Mouse (Mus musculus): ENCODE results near the gene Borcs8.

The Borcs8 gene

GRCm38 (mm10) chr8:70134086-70134485 lies 5.2 kb upstream of the Borcs8 start:
- no peak for DNase-seq (ENCODE audit: low spot score in 2 of 2)

DNA sequence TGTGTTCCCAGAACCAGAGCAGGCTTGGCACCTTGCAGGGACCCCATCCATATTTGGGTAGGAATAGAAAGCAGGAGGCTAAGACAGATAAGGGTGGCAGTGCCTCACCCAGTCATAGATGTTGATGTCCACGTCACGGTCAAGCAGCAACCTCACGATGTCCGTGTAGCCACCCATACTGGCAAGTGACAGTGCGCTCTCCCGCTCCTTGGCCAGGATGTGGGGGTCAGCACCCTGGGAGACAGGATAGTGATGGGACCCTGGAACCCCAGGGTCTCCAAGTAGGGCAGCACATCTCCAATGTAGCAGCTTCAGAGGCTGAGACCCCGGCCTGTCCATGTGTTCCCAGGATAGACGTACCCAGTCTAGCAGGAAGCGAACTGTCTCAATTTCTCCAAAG lies 4.4 kb upstream of the Borcs8 start:
- DNase-seq (ENCODE audit: low spot score in 2 of 2) = no peak

- DNase-seq (ENCODE audit: low spot score in 2 of 2) = no peak
Measured at GRCm38 (mm10) chr8:70136591-70136990, 2.7 kb upstream of the Borcs8 start.

GRCm38 (mm10) chr8:70137890-70138289 lies 1.4 kb upstream of the Borcs8 start:
- no peak for DNase-seq (ENCODE audit: low spot score in 2 of 2)

DNA sequence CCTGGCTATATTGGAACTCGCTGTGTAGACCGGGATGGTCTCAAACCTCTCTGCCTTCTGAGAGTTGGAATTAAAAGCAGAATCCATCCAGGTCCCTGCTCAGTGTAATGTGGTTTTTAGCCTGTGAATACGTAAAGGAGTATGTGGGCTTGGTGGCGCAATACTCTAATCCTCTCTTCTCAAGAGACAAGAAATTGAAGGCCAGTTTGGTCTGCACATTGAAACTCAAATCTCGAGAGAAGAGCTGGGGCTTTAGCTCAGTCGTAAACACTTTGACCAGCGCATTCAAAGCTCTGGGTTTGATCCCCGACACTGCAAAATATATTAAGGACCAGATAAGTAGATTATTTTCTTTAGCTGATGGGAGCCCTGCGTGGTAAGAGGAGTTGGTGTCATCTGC lies 682 bp downstream of the Borcs8 start:
- DNase-seq (ENCODE audit: low spot score in 2 of 2) = no peak

GRCm38 (mm10) chr8:70147678-70148607 lies 8.6 kb downstream of the Borcs8 start:
- DNase-seq (ENCODE audit: low spot score in 2 of 2) = no peak

- DNase-seq (ENCODE audit: low spot score in 2 of 2) = no peak
Measured at GRCm38 (mm10) chr8:70150158-70150557, 10.9 kb downstream of the Borcs8 start.

DNA sequence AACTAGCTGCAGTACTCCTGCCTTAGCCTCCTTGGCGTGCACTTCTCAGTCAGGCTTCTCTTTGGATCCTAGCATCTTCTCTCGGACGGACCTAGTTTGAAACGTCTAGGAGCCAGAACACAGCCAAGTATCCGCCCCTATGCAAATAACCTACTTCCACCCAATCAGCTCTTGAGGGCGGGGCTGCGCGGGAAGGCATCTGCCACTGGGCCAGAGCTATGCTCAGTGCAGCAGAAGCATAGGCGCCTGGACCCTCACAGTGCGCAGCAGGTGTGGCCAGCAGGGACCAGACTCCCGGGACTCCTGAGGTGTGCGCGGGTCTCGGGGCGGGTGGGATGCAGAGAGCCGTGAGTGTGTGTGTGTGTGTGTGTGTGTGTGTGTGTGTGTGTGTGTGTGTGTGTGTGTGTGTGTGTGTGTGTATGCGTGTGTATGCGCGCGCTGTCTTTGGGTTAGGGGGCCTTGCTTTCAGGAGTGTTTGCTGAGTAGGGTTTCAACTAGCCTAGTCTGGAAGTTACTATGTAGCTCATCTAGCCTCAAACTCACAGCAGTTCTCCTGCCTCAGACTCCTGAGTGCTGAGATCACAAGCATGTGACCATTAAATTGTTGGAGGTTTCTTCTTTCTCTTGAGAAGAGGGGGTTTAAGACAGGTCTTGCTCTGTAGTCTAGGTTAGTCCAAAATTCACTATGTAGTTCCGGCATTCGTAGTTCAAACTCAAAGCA lies 13.4 kb downstream of the Borcs8 start:
- peak; percentile 79 to 85 for DNase-seq (ENCODE audit: low spot score in 2 of 2)

- DNase-seq (ENCODE audit: low spot score in 2 of 2) = no peak
Measured at GRCm38 (mm10) chr8:70157240-70157800, 18.0 kb downstream of the Borcs8 start.

DNA sequence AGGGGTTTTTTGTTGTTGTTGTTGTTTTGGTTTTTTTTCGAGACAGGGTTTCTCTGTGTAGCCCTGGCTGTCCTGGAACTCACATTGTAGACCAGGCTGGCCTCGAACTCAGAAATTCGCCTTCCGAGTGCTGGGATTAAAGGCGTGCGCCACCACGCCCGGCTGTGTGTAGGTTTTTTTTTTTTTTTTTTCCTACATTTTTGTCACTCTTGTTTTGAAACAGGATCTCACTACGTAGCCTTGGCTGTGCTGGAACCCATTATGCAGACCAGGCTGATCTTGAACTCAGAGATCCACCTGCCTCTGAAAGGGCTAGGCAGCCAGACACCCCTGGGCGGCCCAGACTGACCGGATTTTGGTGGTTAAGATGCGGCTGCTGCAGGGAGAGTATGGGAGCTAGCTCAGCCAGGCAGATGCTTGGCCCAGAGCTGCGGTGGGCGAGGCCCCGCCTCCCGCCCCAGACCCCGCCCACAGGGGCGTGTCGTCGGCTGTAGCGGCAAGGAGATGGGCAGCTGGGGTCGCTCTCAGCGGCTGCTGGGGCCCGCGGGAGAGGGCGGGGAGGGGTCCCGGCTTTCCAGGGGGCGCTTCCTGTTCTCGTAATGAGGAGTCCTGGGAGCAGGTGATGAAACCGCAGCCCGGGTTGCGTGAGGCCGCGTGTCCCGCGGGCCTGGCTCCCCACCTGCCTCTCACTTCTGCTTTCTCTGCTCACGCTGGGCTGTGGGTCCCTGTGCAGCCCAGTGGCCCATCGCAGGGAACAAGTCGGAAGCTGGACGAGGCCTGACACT lies 19.0 kb downstream of the Borcs8 start:
- DNase-seq (ENCODE audit: low spot score in 2 of 2) = peak; percentile 73 to 81

DNA sequence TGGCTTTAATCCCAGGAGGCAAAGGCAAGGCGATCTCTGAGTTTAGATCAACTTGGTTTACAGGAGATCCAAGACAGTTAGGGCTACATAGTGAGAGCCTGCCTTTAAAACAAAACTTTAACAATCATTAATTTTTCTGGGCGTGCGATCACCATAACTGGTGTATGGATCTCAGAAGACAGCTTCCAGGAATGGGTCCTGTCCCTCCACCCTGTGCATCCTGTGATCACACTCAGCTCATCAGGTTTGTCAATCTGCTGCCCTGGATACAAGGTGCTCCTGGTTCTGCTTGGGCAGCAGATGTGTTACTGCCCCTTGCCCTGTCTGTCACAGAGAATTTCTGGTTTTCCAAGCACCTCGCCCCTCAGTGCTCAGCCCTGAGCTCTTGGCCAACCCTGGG lies 19.9 kb downstream of the Borcs8 start:
- DNase-seq (ENCODE audit: low spot score in 2 of 2) = no peak

- no peak for DNase-seq (ENCODE audit: low spot score in 2 of 2)
Measured at GRCm38 (mm10) chr8:70160015-70160414, 20.7 kb downstream of the Borcs8 start.

GRCm38 (mm10) chr8:70163316-70163715 lies 24.0 kb downstream of the Borcs8 start:
- no peak for DNase-seq (ENCODE audit: low spot score in 2 of 2)

- peak; percentile 51 to 71 for DNase-seq (ENCODE audit: low spot score in 2 of 2)
Measured at GRCm38 (mm10) chr8:70166504-70167110, 27.3 kb downstream of the Borcs8 start.

GRCm38 (mm10) chr8:70170116-70170515 lies 30.8 kb downstream of the Borcs8 start:
- DNase-seq (ENCODE audit: low spot score in 2 of 2) = no peak

- DNase-seq (ENCODE audit: low spot score in 2 of 2) = no peak
Measured at GRCm38 (mm10) chr8:70170748-70171147, 31.4 kb downstream of the Borcs8 start.

DNA sequence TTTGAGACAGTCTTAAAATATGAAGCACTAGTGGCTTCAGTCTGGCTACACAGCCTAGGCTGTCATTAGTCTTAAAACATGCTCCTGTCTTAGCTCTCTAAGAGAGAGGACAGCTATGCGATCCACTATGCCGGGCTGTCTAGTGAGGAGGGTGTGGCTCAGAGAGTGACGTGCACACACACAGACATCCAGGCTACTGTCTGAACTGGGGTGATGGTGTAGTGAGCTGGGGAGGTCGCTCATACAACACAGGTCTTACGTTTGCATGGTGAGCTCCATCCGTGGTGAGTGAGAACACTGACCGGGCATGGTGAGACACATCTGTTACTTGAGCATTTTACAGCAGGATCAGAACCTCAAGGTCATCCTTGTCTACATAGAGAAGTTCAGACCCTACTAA lies 31.9 kb downstream of the Borcs8 start:
- DNase-seq (ENCODE audit: low spot score in 2 of 2) = no peak

DNA sequence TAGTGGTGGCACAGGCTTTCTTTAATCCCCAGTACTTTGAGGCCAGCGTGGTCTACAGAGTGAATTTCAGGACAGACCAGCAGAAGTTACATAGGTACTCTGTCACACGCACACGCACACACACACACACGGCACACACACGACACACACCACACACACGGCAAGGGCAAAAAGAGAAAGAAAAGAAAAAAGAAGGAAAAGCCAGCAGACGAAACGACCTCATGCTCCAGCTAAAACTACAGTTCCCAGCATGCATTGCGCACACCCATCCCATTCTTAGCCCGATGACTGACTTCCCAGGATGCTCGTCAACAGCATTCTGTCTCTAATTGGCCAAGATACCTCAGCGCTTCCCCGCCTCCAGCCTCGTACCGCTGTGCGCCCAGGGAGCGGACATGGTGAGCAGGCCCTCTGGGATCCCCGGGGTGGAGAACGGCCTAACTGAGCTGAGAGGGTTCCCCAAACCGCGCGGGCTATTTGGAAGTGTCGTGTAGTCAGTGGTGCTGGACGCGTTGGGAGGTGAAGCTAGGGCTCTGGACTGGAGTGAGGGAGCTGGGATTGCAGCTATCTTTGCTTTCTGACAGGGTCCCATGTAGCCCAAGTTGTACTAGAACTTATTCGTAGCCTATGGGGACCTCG lies 32.9 kb downstream of the Borcs8 start, which contains the start of gene Tmem161a:
Tmem161a (plus strand) TSS at position 314 of the 639 bp plus-strand sequence.
- DNase-seq (ENCODE audit: low spot score in 2 of 2) = peak; percentile 96 to 97

DNA sequence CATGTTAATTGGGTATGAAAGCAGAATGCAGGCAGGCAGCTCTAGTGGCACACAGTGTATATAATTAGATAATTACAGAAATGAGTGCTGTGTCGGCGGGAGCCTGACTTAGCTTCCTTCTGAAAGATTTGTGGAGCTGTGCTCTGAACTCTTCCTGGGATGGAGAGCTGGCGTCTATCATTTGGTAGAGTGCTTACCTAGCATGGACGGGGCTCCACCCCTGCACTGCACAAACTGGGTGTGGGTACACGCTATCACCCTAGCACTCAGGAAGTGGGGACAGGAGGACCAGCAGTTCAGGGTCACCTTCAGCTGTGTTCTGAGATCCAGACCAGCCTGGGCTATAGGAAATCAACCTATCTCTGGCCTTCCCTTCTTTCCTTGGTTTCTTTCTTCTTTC lies 34.0 kb downstream of the Borcs8 start:
- no peak for DNase-seq (ENCODE audit: low spot score in 2 of 2)

DNA sequence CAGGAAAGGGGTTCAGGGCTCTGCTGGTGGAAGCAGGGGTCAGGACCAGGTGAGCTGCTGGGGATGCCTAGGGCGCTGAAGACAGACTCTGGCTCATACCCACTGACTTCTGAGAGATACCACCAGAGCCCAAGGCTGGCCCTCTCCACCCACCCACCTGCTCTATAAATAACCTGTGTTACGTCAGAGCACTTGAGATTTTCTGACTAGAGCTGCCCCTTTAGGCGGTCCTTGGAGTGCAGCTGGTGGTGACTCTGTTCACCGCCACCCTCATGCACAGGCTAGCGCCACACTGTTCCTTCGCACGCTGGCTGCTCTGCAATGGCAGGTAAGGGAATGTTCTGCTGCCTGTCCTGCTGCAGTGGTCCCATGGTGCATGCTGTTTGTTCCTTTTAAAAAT lies 34.8 kb downstream of the Borcs8 start:
- DNase-seq (ENCODE audit: low spot score in 2 of 2) = no peak

- no peak for DNase-seq (ENCODE audit: low spot score in 2 of 2)
Measured at GRCm38 (mm10) chr8:70178231-70178630, 38.9 kb downstream of the Borcs8 start.
